Mouse (Mus musculus) pancreas, adult 10 weeks (tissue): ENCODE measurements around the gene Ston2. TPM values are rescaled to one million over a fixed set of nuclear protein-coding genes. Genes with fewer than 3 reads are reported as not detected.

ENCODE experiments used
- polyA plus RNA-seq: library from polyadenylated mRNA; stranded (reverse); fragments of 350-450 nt; fragmentation: Illumina TruSeq; extraction: RNeasy Lipid Tissue Mini Kit (QIAGEN cat#74804); gene quantifications from one replicate; pipeline ENCODE4 v1.2.3, GENCODE M21; 2015; ENCODE audit warnings: low read depth, low replicate concordance; ENCODE audit not compliant: insufficient read depth

Gene Ston2
- 1.00 TPM for polyA plus RNA-seq

DNA sequence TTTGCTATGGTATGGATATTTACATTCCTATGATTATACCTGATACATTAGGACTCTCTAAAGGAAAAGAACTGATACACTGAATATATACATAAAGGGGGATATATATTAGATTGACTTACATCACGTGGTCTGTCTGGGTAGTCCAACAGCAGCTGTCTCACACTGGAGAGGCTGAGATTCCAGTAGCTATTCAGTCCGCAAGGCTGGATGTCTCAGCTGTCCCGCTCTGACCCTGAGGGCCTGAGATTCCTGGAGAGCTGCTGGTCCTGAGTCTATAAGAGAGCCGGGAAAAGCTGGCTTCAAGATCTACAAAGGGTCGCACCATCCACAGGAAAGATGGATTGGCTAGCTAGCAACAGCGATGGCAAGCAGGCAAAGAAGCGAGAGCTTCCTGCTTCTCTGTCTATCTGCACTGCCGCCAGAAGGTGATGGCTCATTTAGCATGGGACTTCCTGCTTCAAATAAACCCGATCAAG is at the start of gene Ston2:
Gene Ston2 (minus strand): TSS at position 429 of the 479 bp plus-strand sequence.

DNA sequence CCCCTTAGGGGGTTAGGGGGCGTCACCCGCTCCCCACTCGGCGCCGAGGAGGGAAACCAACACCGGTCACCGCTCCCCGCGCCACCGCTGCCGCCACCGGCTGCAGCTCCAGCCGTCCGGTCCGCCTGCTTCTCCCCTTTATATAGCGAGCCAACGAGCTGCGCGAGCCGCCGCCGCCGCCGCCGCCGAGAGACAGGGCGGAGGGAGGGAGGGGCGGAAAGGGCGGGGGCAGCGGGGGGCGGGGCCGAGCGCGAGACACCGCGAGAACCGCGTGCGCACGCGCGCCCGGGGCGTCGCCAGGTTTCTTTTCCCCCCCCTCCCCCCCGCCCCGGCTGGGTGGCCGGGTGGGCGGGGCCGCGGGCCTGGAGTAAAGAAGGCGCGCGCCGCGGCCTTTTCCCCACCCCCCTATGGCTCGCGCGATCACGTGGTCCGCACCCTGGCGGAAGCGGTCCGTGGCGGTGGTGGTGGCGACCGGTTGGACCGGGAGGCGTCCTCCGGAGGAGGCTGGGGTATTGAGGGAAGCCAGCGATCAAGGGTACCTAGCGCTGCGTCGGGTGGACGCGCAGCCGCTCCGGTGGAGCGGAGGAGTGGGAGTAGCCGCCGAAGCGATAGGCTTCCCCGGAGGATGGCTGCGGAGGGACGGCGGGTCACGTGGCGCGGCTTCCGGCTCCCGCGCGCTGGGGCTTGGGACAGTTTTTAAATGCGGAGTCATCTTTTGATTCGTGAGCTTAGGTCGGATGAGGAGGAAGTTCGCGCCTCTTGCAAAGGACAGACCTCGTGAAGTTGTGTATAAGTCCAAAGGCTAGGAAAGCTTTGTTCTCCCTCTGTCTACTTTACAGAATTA is 198.1 kb downstream of the Ston2 start, which contains the start of gene Gtf2a1:
Gene Gtf2a1 (minus strand): TSS at position 641 of the 844 bp plus-strand sequence.

Other genes starting within 250 kb of the Ston2 start
- 2.8 TPM for gene Gtf2a1, start 197.9 kb downstream of the Ston2 start, polyA plus RNA-seq
- 459 TPM for gene Sel1l, start 60.8 kb upstream of the Ston2 start, polyA plus RNA-seq